Mouse (Mus musculus) olfactory bulb, adult 2 months (tissue): ENCODE measurements around the gene B4galt3.

Experiments
- CTCF ChIP-seq: fragments of 200-500 bp; IDR thresholded peaks from 2 replicates; pipeline ENCODE4 v1.5.1; 2012; ENCODE audit warnings: low read depth, mild to moderate bottlenecking, low read length, moderate library complexity; ENCODE audit not compliant: insufficient read depth
- POLR2A ChIP-seq: fragments of 200-500 bp; IDR thresholded peaks from 2 replicates; pipeline ENCODE4 v1.6.1; 2012; ENCODE audit warnings: mild to moderate bottlenecking, low read depth, low read length, moderate library complexity; ENCODE audit not compliant: insufficient read depth

- TF ChIP-seq POLR2A (no peak), CTCF (no peak)
Observed at GRCm38 (mm10) chr1:171283188-171284160, 13.3 kb downstream of the B4galt3 start.
